Mouse (Mus musculus): ENCODE data around the gene Ube2o.

Gene Ube2o

GRCm38 (mm10) chr11:116536685-116537084 lies 44.6 kb downstream of the Ube2o start:
- no peak for DNase-seq

GRCm38 (mm10) chr11:116534154-116534865 lies 46.9 kb downstream of the Ube2o start:
- peak in 1 of 2 experiments; percentile 57 for DNase-seq

- DNase-seq, result no peak
Measured at GRCm38 (mm10) chr11:116533341-116534153, 47.7 kb downstream of the Ube2o start.

- peak in 1 of 2 experiments; percentile 56 for DNase-seq
Measured at GRCm38 (mm10) chr11:116532810-116533338, 48.4 kb downstream of the Ube2o start.

GRCm38 (mm10) chr11:116532262-116532809 lies 48.9 kb downstream of the Ube2o start:
- DNase-seq, result no peak

- DNase-seq, result no peak
Measured at GRCm38 (mm10) chr11:116531371-116532191, 49.7 kb downstream of the Ube2o start.

- no peak for DNase-seq
Measured at GRCm38 (mm10) chr11:116530187-116531147, 50.8 kb downstream of the Ube2o start, which contains the start of gene Sphk1. TSS of gene Sphk1 (plus strand) at chr11:116530925.

- no peak for DNase-seq
Measured at GRCm38 (mm10) chr11:116528636-116529320, 52.5 kb downstream of the Ube2o start.

- DNase-seq, result no peak
Measured at GRCm38 (mm10) chr11:116523699-116524189, 57.5 kb downstream of the Ube2o start.

- DNase-seq, result no peak
Measured at GRCm38 (mm10) chr11:116522886-116523698, 58.2 kb downstream of the Ube2o start.

- no peak for DNase-seq
Measured at GRCm38 (mm10) chr11:116522046-116522445, 59.2 kb downstream of the Ube2o start.

- DNase-seq, result no peak
Measured at GRCm38 (mm10) chr11:116521143-116521542, 60.1 kb downstream of the Ube2o start.

GRCm38 (mm10) chr11:116518482-116518881 lies 62.8 kb downstream of the Ube2o start:
- DNase-seq, result no peak

- DNase-seq, result no peak
Measured at GRCm38 (mm10) chr11:116515330-116516020, 65.8 kb downstream of the Ube2o start.

GRCm38 (mm10) chr11:116513531-116514038 lies 67.7 kb downstream of the Ube2o start:
- no peak for DNase-seq

- DNase-seq, result no peak
Measured at GRCm38 (mm10) chr11:116512987-116513386, 68.3 kb downstream of the Ube2o start.

- no peak for DNase-seq
Measured at GRCm38 (mm10) chr11:116512154-116512553, 69.1 kb downstream of the Ube2o start.

GRCm38 (mm10) chr11:116511301-116511868 lies 69.9 kb downstream of the Ube2o start:
- no peak for DNase-seq

Data from spleen, adult 18-20 months (tissue).